Mouse (Mus musculus): ENCODE results near the gene Plp2.

GRCm38 (mm10) chrX:7658785-7659589, 12.2 kb downstream of the Plp2 start:
- TF ChIP-seq CTCF (IDR thresholded peaks at IDR 0.05; ENCODE audit: low read depth) (no peak), EP300 (IDR thresholded peaks at IDR 0.05; ENCODE audit: low read depth) (no peak)
